Mouse (Mus musculus): ENCODE data around the gene 1700020A23Rik.

GRCm38 (mm10) chr2:130430484-130430883, 25.4 kb downstream of the 1700020A23Rik start:
- TF ChIP-seq CTCF (conservative IDR thresholded peaks at IDR 0.05; ENCODE audit: low read length): no peak
- no peak for TF ChIP-seq NANOG (IDR thresholded peaks at IDR 0.05; ENCODE audit: borderline replicate concordance, low read length)
